Mouse (Mus musculus) embryonic facial prominence, embryonic 15.5 days (tissue): ENCODE results near the gene Tymp. TPM values are rescaled to one million over a fixed set of nuclear protein-coding genes. Genes with fewer than 3 reads are reported as not detected.
A peak's percentile ranks its signal among the peaks of the same experiment; 100 is the strongest.

Experiments
- ATAC-seq: fragments of 200-750 bp; cut with Nextera tagmentation; 2 replicates; pipeline ENCODE4 v1.8.0; 2017; ENCODE audit warnings: low read depth, moderate TSS enrichment; ENCODE audit not compliant: insufficient number of reproducible peaks, low FRiP score, low TSS enrichment
- H3K27ac ChIP-seq: fragments of 300-500 bp; sonication (generic); replicated peaks from 2 replicates; pipeline ENCODE4 v1.5.1; 2015; ENCODE audit warnings: mild to moderate bottlenecking, inconsistent platforms
- H3K27me3 ChIP-seq: fragments of 300-500 bp; sonication (generic); 2 replicates; pipeline ENCODE4 v1.6.1; 2015; ENCODE audit warnings: inconsistent platforms
- H3K36me3 ChIP-seq: fragments of 300-500 bp; sonication (generic); 2 replicates; pipeline ENCODE4 v1.6.1; 2015; ENCODE audit warnings: mild to moderate bottlenecking, inconsistent platforms
- H3K4me1 ChIP-seq: fragments of 300-500 bp; sonication (generic); 2 replicates; pipeline ENCODE4 v1.6.1; 2015; ENCODE audit warnings: inconsistent platforms
- H3K4me2 ChIP-seq: fragments of 300-500 bp; sonication (generic); replicated peaks from 2 replicates; pipeline ENCODE4 v1.6.1; 2015; ENCODE audit warnings: mild to moderate bottlenecking, inconsistent platforms
- H3K4me3 ChIP-seq: fragments of 300-500 bp; sonication (generic); replicated peaks from 2 replicates; pipeline ENCODE4 v1.5.1; 2015; ENCODE audit warnings: mild to moderate bottlenecking, inconsistent platforms
- H3K9ac ChIP-seq: fragments of 300-500 bp; sonication (generic); 2 replicates; pipeline ENCODE4 v1.6.1; 2015; ENCODE audit warnings: inconsistent platforms
- H3K9me3 ChIP-seq: fragments of 300-500 bp; sonication (generic); replicated peaks from 2 replicates; pipeline ENCODE4 v1.6.1; 2016; ENCODE audit warnings: inconsistent platforms
- WGBS: fragments of 180-500 bp; shearing (Covaris S2); methylation state at CpG from one replicate; pipeline ENCODE4 v1.1.7; 2015; 5-methylcytosine and 5-hydroxymethylcytosine counted together
- polyA plus RNA-seq: library from polyadenylated mRNA; unstranded; fragments of >200 nt; fragmentation: Nextera tagmentation; extraction: Ambion mirVana; gene quantifications from 2 replicates; pipeline ENCODE4 v1.2.1, GENCODE M21; 2015

Tymp gene
- polyA plus RNA-seq, 1 experiment from 2014 or later: 1.8 TPM

DNA sequence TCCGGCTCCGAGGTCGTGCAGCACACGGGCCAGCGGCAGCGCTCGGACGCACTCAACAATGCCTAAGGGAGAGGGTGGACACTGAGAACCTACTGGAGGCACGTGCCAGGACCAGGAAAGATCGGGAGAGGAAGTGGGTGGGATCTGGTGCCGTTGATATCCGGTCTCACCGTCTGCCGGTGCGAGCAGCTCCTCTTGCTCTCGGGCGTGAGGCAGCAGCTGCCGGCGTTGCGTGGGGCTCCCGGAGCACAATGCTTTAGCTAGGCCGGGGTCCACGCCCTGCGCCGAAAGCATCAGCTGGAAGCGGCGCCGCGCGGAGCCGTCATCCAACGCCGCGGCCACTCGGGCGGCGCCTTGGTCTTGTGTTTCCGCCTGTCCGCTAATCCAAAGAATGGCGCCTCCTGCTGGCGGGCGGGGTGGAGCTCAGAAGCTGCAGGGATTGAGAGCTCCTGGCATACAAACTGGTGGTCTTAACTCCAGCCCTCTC is 3.0 kb downstream of the Tymp start, which contains the start of gene Sco2:
TSS of gene Sco2 (minus strand) at position 85 of the 487 bp plus-strand sequence.
- Histone ChIP-seq H3K36me3 (peaks cover 38% of the 10 kb centered on the region), H3K4me3 (peak within 1 kb of the TSS; percentile 80), H3K9me3 (no peaks in the 10 kb centered on the region)

DNA sequence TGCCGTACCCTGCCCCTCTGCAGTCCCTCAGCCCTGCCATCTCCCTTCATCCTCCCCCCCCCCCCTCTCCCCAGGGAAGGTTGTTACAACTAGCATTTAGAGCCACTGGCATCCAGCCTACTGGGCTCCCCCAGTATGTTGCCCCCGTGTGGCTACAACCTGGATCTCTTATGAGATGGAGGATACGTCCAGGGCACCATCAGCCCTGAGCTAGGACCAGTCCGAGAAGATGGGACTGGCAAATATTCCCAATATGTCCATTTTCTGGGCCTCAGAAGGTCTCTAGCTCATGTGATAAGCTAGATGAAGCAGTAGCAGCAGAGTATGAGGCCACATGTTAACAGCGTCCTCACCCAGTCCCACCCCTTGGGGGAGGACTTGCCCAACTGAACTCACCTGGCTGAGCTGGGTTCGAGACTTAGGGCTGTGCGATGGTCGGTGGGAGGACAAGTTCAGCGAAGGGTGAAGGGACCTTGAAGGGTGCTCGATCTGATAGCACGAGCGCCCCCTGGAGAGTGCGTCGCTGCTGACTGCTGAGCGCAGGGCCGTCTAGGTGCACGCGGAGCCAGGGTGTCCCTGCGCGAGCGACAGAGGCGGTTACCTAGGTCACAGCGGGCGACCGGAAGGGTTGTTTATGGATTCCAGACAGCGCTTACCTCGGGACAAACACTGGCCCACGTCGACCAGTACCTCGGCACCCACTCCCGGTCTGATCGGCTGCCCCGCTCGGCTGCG is 3.6 kb downstream of the Tymp start:
- peak overlapping the region; percentile 95 for H3K4me2 ChIP-seq
- H3K27me3 ChIP-seq: peaks cover 24% of the 10 kb centered on the region
- no peaks in the 10 kb centered on the region for H3K9me3 ChIP-seq
- WGBS: under 1% methylated on average over 35 of the region's 35 CpGs
- peak overlapping the region; percentile 94 for H3K27ac ChIP-seq
- ATAC-seq: peak; percentile 81
- peaks cover 44% of the 10 kb centered on the region for H3K36me3 ChIP-seq
- H3K9ac ChIP-seq: peak overlapping the region; percentile 65
- H3K4me3 ChIP-seq: peak overlapping the region; percentile 80
- H3K4me1 ChIP-seq: peaks cover 28% of the 10 kb centered on the region

More for the DNA sequence above, 3.0 kb downstream of the Tymp start, which contains the start of gene Sco2:
- peak within 1 kb of the TSS; percentile 65 for H3K9ac ChIP-seq
- ATAC-seq: peak; percentile 72
- peaks cover 34% of the 10 kb centered on the region for H3K4me1 ChIP-seq
- H3K27me3 ChIP-seq: peaks cover 31% of the 10 kb centered on the region
- peak within 1 kb of the TSS; percentile 95 for H3K4me2 ChIP-seq
- 0% methylated on average over 41 of the region's 42 CpGs for WGBS
- peak within 1 kb of the TSS; percentile 94 for H3K27ac ChIP-seq

DNA sequence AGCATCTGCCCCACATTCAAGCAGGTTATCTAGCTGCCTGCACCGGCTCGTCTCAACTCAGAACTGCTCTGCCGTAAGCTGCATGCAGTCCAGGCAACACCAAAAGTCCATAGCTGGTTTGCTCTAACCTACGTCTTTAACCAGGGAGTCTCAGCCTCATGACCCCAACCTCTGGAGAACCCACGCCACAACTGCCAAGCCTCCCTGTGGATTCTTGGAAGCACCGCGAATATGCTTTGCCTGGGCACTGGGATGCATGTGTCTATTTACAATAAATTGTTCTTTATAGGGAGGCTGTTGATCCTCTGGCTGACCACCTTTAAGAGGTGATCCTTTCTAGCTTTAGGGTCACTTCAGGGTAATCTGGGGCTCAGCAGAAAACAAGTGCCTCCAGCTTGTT is 4.3 kb downstream of the Tymp start:
- no peaks in the 10 kb centered on the region for H3K9me3 ChIP-seq
- ATAC-seq: no peak
- H3K4me3 ChIP-seq: peak overlapping the region; percentile 80; the same call in 1 of the 2 replicates
- no peak overlapping the region for H3K4me2 ChIP-seq
- 80% methylated on average over 7 of the region's 7 CpGs for WGBS
- peaks cover 24% of the 10 kb centered on the region for H3K4me1 ChIP-seq
- peaks cover 18% of the 10 kb centered on the region for H3K27me3 ChIP-seq
- H3K36me3 ChIP-seq: peaks cover 50% of the 10 kb centered on the region
- no peak overlapping the region for H3K9ac ChIP-seq
- no peak overlapping the region for H3K27ac ChIP-seq

DNA sequence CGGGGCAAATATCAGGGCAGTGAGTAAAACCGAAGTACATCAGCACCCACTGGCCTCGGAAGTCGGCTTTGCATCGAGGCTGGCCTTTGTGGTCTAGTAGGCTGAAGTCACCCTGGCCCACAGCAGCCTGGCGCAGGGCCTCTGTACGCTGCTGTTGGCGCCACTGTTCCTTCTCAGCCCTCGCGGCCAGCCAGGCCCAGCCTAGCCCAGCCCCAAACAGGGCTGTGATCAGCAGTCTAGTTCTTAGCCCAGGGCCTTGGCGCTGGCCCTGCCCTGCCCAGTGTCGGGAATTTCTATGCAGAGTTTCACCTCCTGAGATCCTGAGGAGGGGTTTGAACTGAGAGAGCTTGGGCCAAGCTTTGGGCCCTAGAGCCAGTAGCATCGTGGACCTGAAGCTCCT is 4.8 kb downstream of the Tymp start:
- no peak for ATAC-seq
- Histone ChIP-seq H3K4me1 (peaks cover 19% of the 10 kb centered on the region), H3K4me3 (no peak overlapping the region), H3K27me3 (peaks cover 13% of the 10 kb centered on the region), H3K9ac (no peak overlapping the region), H3K9me3 (no peaks in the 10 kb centered on the region), H3K4me2 (no peak overlapping the region), H3K27ac (no peak overlapping the region), H3K36me3 (peaks cover 55% of the 10 kb centered on the region)
- 82% methylated on average over 13 of the region's 13 CpGs for WGBS

DNA sequence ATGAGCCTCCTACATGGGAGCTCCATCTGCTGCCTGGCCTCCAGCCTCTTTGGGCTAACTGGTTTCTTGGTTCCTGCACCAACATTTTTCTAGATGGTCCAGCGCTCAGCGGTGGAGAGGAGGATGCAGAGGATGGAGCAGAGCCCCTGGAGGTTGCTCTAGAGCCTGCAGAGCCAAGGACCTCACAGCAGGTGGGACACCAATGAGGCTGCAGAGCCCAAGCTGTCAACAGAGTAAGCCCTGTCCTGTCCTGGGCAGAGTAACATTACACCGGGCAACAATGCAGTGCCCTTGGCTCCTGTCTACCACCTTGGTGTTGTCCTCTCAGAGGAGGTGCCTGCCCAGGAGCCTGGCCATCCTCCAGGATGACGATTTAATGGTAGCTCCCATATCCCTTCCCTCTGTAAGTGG is 11.7 kb downstream of the Tymp start:
- WGBS: 91% methylated on average over 4 of the region's 4 CpGs
- H3K36me3 ChIP-seq: peaks cover 93% of the 10 kb centered on the region
- H3K4me3 ChIP-seq: no peak overlapping the region
- no peak for ATAC-seq
- H3K27me3 ChIP-seq: no peaks in the 10 kb centered on the region
- H3K4me1 ChIP-seq: no peaks in the 10 kb centered on the region
- H3K4me2 ChIP-seq: no peak overlapping the region
- no peak overlapping the region for H3K27ac ChIP-seq
- no peak overlapping the region for H3K9ac ChIP-seq
- H3K9me3 ChIP-seq: no peaks in the 10 kb centered on the region

DNA sequence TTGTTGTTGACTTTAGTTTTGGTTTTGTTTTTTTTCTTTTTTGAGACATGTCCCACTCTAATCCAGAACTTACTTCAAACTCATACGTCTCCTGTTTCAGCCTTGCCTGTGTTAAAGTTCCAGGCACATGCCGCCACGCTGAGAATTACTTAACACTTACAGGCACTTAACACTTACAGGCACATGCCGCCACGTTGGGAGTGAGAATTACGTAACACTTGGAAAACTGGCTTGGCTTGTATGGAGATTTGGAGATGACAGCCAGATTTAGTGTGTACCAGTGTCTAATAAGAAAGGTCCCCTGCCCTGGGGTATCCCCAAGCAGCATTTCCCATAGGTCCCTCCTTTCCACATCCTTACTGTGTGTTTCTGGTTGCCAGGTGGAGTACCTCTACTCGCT is 13.8 kb downstream of the Tymp start:
- Histone ChIP-seq H3K4me3 (no peak overlapping the region), H3K4me1 (peaks cover under 1% of the 10 kb centered on the region; the same call in 1 of the 2 replicates), H3K4me2 (no peak overlapping the region), H3K9me3 (no peaks in the 10 kb centered on the region), H3K36me3 (peaks cover 79% of the 10 kb centered on the region), H3K27ac (no peak overlapping the region), H3K9ac (no peak overlapping the region), H3K27me3 (no peaks in the 10 kb centered on the region)
- ATAC-seq: no peak
- 88% methylated on average over 7 of the region's 7 CpGs for WGBS

DNA sequence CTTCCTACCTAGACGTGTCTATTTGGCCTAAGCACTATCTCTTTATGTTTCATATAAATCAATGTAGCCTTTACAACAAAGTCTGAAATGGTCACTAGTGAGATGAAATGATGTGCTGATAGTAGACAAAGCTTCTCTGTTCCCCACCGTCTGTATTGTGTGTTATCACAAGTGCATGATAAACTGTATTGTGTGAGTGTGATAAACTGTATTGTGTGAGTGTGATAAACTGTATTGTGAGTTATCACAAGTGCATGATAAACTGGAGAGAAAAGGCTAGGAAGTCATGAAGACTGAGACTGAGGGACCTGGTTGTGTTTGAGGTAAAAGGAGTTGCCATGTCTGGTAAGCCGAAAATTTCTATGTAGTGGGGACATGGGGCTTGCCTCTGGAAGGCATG is 18.1 kb downstream of the Tymp start:
- Histone ChIP-seq H3K4me1 (peaks cover 25% of the 10 kb centered on the region), H3K36me3 (peaks cover 40% of the 10 kb centered on the region), H3K27me3 (no peaks in the 10 kb centered on the region), H3K4me3 (no peak overlapping the region), H3K27ac (no peak overlapping the region), H3K9ac (no peak overlapping the region), H3K4me2 (no peak overlapping the region), H3K9me3 (no peaks in the 10 kb centered on the region)
- no peak for ATAC-seq
- 76% methylated on average over 3 of the region's 3 CpGs for WGBS

DNA sequence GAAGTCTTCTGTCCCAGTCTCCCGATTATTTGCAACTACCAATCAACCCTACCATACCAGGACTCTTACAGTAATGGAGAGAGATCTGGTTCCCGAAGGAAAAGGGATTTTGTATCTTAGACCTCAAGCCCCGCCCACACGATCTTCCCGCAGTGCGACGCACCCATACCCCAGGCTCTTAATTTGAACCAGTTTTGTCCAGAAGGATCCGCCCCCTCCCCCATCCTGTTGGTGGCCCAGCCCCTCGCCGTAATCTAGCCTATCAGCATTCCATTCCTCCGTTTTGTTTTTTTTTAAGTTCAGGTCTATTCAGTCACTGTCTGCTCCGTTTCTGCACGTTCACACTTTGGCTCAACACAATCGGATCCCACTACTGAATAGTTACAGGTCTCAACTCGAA is 20.5 kb downstream of the Tymp start:
- 0% methylated on average over 15 of the region's 15 CpGs for WGBS
- Histone ChIP-seq H3K4me3 (peak overlapping the region; percentile 91), H3K36me3 (peaks cover 45% of the 10 kb centered on the region), H3K27me3 (no peaks in the 10 kb centered on the region), H3K9ac (peak overlapping the region; percentile 83), H3K27ac (peak overlapping the region; percentile 94), H3K4me2 (peak overlapping the region; percentile 74), H3K4me1 (peaks cover 26% of the 10 kb centered on the region), H3K9me3 (no peaks in the 10 kb centered on the region)
- peak; percentile 56 for ATAC-seq

DNA sequence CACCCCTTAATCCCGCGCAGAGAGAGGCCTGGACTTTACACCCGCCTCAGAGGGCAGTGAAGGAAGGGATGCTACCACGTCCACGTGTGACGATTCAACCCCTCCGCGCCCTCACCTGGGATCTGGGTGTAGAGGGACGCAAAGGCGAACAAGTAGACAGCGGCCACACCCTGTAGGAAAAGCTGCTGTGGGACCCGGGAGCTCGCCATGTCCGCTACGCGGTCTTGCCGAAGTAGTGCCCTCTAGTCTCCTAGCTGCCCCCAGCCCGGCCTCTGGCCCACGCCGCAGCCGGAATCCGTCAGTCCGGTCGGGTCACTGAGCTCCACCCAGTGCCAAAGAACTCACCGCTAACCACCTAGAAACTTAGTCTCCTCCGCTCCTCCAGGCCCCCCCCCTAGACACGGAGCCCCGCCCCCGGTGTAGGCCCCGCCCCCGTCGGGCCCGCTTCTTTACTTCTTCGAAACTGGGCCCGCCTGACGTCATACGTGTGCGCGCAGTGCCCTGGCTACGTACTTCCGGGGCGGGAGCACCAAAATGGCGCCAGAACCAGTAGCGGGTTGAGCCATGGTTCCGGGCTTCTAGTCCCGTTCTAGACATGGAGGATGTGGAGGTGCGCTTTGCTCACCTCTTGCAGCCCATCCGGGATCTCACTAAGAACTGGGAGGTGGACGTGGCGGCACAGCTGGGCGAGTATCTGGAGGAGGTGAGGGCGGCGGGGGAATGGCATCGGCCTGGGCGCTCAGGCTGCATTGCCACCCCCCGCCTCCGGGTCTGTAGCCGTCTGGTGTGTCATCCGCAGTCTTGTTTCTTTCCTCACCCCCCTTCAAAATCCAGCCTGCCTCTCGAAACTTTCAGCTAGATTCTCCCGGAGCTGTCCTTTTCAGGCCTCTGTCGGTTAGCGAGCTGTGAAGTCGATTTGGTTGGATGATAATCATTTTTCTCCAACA is 21.3 kb downstream of the Tymp start, which contains the start of the genes Lmf2 and Ncaph2:
TSS of gene Lmf2 (minus strand) at position 419 of the 947 bp plus-strand sequence.
TSS of gene Ncaph2 (plus strand) at position 479 of the 947 bp plus-strand sequence.
- Histone ChIP-seq H3K4me2 (peak within 1 kb of the TSS; percentile 74), H3K9me3 (no peaks in the 10 kb centered on the region), H3K36me3 (peaks cover 45% of the 10 kb centered on the region), H3K27ac (peak within 1 kb of the TSS; percentile 94), H3K9ac (peak within 1 kb of the TSS; percentile 83), H3K4me1 (peaks cover 26% of the 10 kb centered on the region), H3K4me3 (peak within 1 kb of the TSS; percentile 91), H3K27me3 (no peaks in the 10 kb centered on the region)
- WGBS: under 1% methylated on average over 64 of the region's 64 CpGs
- peak; percentile 90 for ATAC-seq

DNA sequence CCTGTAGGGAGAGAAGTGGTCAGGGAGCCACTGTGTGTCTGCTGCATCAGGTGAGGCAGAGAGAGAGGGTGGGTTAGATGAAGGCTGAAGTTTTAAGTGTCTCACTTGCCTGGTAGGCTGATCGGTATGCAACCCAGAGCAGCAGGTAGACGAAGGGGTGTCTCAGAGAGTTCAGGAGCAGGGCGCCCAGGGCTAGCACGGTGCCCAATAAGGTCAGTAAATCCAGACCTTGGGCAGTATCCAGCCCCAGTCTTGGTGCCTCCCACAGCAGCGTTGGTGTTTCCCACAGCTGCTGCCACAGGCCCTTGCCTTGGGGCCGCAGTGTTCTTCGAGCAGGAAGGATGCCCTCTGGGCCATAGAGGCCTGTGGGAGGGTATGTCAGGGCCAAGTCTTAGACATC is 22.4 kb downstream of the Tymp start:
- H3K4me1 ChIP-seq: peaks cover 26% of the 10 kb centered on the region
- ATAC-seq: no peak
- peak overlapping the region; percentile 74 for H3K4me2 ChIP-seq
- H3K9ac ChIP-seq: peak overlapping the region; percentile 80
- H3K27ac ChIP-seq: no peak overlapping the region
- WGBS: 65% methylated on average over 7 of the region's 7 CpGs
- peak overlapping the region; percentile 91 for H3K4me3 ChIP-seq
- H3K36me3 ChIP-seq: peaks cover 47% of the 10 kb centered on the region
- no peaks in the 10 kb centered on the region for H3K27me3 ChIP-seq
- H3K9me3 ChIP-seq: no peaks in the 10 kb centered on the region

DNA sequence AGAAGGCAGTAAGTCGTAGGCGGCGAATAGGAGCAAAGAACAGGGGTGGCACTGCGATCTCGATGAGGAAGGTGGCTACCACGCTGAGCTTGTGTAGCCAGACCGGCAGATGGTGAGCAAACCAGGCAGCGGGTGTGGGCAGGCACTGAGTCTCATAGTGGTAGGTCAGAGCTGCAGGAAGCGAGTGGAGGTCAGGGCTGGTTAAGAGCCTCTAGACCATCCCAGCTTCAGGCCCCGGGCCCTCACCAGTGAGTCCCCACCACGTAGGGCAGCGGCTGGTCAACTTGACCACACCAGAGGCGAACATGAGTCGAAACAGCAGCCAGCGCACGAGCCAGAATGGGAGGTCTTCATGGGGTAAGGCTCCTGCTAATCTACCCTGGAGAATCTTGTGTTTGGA is 23.0 kb downstream of the Tymp start:
- Histone ChIP-seq H3K36me3 (peaks cover 47% of the 10 kb centered on the region), H3K4me1 (peaks cover 26% of the 10 kb centered on the region), H3K9ac (no peak overlapping the region), H3K4me2 (peak overlapping the region; percentile 74; the same call in 1 of the 2 replicates), H3K27ac (no peak overlapping the region), H3K4me3 (no peak overlapping the region), H3K27me3 (no peaks in the 10 kb centered on the region), H3K9me3 (no peaks in the 10 kb centered on the region)
- 93% methylated on average over 16 of the region's 16 CpGs for WGBS
- ATAC-seq: no peak
